10 mouse cellular contexts compared by ENCODE assay signal in the genomic region with DNA sequence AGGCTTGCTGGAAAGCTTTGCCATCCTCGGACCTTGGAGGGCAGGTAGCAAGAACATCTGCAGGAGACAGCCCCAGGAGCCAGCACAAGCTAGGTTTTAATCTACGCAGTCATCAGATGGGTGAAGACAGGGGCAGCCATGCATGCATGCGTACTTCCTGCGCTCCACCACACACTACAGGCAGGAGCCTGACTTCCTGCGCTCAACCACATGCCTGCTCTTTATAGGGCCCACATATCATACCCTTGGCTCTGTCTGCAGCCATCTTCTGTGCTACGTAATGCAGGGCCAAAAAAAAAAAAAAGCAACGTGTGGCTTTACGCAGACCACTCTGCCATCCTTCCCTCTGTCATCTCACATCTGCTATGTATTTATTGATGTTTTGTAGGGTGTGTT. TPM values are rescaled to one million over a fixed set of nuclear protein-coding genes. Genes with fewer than 3 reads are reported as not detected.
A peak's percentile ranks its signal among the peaks of the same experiment; 100 is the strongest.
DNase-seq lines count a peak whose midpoint lies in the region; ATAC-seq lines count a peak whose summit lies in the region.
"Had no signal": no experiment of that assay in that cellular context is flagged by ENCODE, and none has a peak within 500 bp of the region (broad histone marks: within the 10 kb centered on the region; RNA-seq: fewer than 3 reads in every experiment).

No protein-coding gene starts in this region.

- no peak overlapping the region for H3K4me3 ChIP-seq in forebrain, embryonic 13.5 days
- no peak overlapping the region for H3K4me3 ChIP-seq in forebrain, embryonic 10.5 days
- H3K4me3 ChIP-seq: heart, embryonic 15.5 days had no signal

- no peaks in the 10 kb centered on the region for H3K27me3 ChIP-seq in forebrain, embryonic 13.5 days
- no peaks in the 10 kb centered on the region for H3K27me3 ChIP-seq in forebrain, embryonic 10.5 days (ENCODE audit: poor library complexity, severe bottlenecking)
- H3K27me3 ChIP-seq: heart, embryonic 15.5 days had no signal

- H3K4me1 ChIP-seq in forebrain, embryonic 13.5 days, result peaks cover 24% of the 10 kb centered on the region
- peaks cover 11% of the 10 kb centered on the region for H3K4me1 ChIP-seq in forebrain, embryonic 10.5 days

- H3K9ac ChIP-seq in forebrain, embryonic 13.5 days, result no peak overlapping the region
- H3K9ac ChIP-seq: heart, embryonic 15.5 days; liver, embryonic 14.5 days had no signal

- H3K27ac ChIP-seq in forebrain, embryonic 13.5 days, result no peak overlapping the region
- no peak overlapping the region for H3K27ac ChIP-seq in forebrain, embryonic 10.5 days
- H3K27ac ChIP-seq: liver, embryonic 14.5 days had no signal

- 64% methylated on average over 8 of the region's 8 CpGs for WGBS in forebrain, embryonic 13.5 days
- 69% methylated on average over 8 of the region's 8 CpGs for WGBS in forebrain, embryonic 10.5 days

- no peak overlapping the region for H3K4me2 ChIP-seq in forebrain, embryonic 13.5 days
- H3K4me2 ChIP-seq: heart, embryonic 15.5 days had no signal

- no peaks in the 10 kb centered on the region for H3K9me3 ChIP-seq in forebrain, embryonic 13.5 days (replicated peaks)
- no peaks in the 10 kb centered on the region for H3K9me3 ChIP-seq in forebrain, embryonic 10.5 days
- H3K9me3 ChIP-seq: heart, embryonic 15.5 days had no signal

- H3K36me3 ChIP-seq in forebrain, embryonic 13.5 days (ENCODE audit: poor library complexity, severe bottlenecking), result no peaks in the 10 kb centered on the region
- 0 out of 2 replicates have a peak, but pooled peaks cover 2% of the 10 kb centered on the region for H3K36me3 ChIP-seq in forebrain, embryonic 10.5 days (replicated peaks)
- H3K36me3 ChIP-seq: heart, embryonic 15.5 days had no signal

- DNase-seq in forebrain, embryonic 10.5 days (ENCODE audit: extremely low spot score, low spot score), result no peak
- peak; percentile 78 for DNase-seq in CD4-positive helper T cell, adult 2 months (ENCODE audit: low read depth, low spot score)
- peak; percentile 60 to 79 for DNase-seq in natural killer cell, adult 2 months (ENCODE audit: low spot score in 2 of 2)
- DNase-seq in gastrocnemius, adult 8-10 months (ENCODE audit: low spot score in 2 of 2), result no peak
- no peak for DNase-seq in left cerebral cortex, postnatal 14 days (ENCODE audit: low spot score in 2 of 2)
- DNase-seq in ovary, postnatal 10 days (ENCODE audit: low spot score), result no peak

- intact Hi-C loops in left cerebral cortex, postnatal 14 days (cut with DNase I), result loop anchor here (2.0 to 5.0 kb wide), 2 partner anchors 326 to 510 kb away; no protein-coding TSS in a partner anchor

- ATAC-seq in forebrain, embryonic 13.5 days, result peak; percentile 42
- peak; percentile 58 for ATAC-seq in granulocyte monocyte progenitor cell, adult 5-6 weeks (replicated peaks; ENCODE audit: poor library complexity, severe bottlenecking)

RNA-seq across cellular contexts. Expression of a gene that starts 32.6 kb away (rescaled TPM):
- 25.0 and 26.6 TPM in 2 replicates for polyA plus RNA-seq in forebrain, embryonic 13.5 days (2015; fragmentation: Nextera tagmentation; extraction: Ambion mirVana)
- polyA plus RNA-seq in forebrain, embryonic 10.5 days (2016; fragmentation: Nextera tagmentation; extraction: Ambion mirVana), result 15.6 and 16.7 TPM in 2 replicates
- total RNA-seq in granulocyte monocyte progenitor cell, adult 5-6 weeks (2014; fragmentation: Nextera tagmentation), result 11.2 and 24.1 TPM in 2 replicates
- total RNA-seq in granulocyte monocyte progenitor cell, adult 5-6 weeks (2017), result 10.4 and 12.4 TPM in 2 replicates
- total RNA-seq in gastrocnemius, adult 8-10 months (2022), result 1 to 10 TPM; 1.5 to 3.8 (median 3.1) TPM
- total RNA-seq in left cerebral cortex, postnatal 14 days (2021), result 10 to 100 TPM; 57.2 to 66.4 TPM

Comparison
In these comparisons a context has a peak if more than half of its experiments do, and no peak if none do; other contexts are left out.
1. DNase-seq: peak in CD4-positive helper T cell, adult 2 months (single experiment) and natural killer cell, adult 2 months (2 of 2); none in forebrain, embryonic 10.5 days (single experiment), gastrocnemius, adult 8-10 months (0 of 2), left cerebral cortex, postnatal 14 days (0 of 2) and ovary, postnatal 10 days (single experiment).